Mouse (Mus musculus): Measurements from ENCODE around the gene Cd300lf.
A peak's percentile ranks its signal among the peaks of the same experiment; 100 is the strongest.

GRCm38 (mm10) chr11:115089853-115090252 is 43.9 kb downstream of the Cd300lf start:
- TF ChIP-seq CTCF (conservative IDR thresholded peaks at IDR 0.05; ENCODE audit: insufficient read depth, insufficient read length, low read depth, low read length) (peak; percentile 40), POLR2A (IDR thresholded peaks at IDR 0.05; ENCODE audit: low read depth, low read length) (no peak)
